Mouse (Mus musculus) layer of hippocampus, postnatal 25 days (tissue): ENCODE measurements around the gene 4930558K02Rik. TPM values are rescaled to one million over a fixed set of nuclear protein-coding genes. Genes with fewer than 3 reads are reported as not detected.
A peak's percentile ranks its signal among the peaks of the same experiment; 100 is the strongest.

Experiments
- DNase-seq, 2 experiments: peaks; one replicate each; pipeline ENCODE4 v3.0.0; 2022; ENCODE audit warnings: mixed read lengths in 2 of 2, low spot score in 1 of 2; ENCODE audit errors: extremely low spot score in 1 of 2
- total RNA-seq, 2 experiments: library from RNA; stranded (reverse); gene quantifications; 2 replicates each; pipeline ENCODE4 v1.2.3; 2021

The 4930558K02Rik gene
- total RNA-seq, result not detected

DNA sequence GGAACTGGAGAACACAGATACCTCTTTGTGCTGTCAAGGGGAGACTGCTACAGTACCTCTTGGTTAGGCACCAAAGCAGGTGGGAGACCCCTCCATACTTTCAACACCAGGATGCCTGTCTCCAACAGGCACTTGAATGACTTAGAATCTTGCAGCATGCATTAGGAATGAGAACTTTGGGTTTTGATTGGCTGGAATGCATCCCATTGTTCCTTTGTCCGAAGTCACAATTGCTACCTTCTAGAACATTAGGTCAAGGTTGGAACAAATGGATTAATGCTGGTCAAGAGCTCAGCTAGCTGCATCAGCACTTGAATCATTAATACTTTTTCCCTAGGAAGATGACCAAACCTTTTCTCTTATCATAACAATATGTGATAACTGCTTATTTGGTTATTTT is at the start of gene 4930558K02Rik:
Gene 4930558K02Rik, minus strand, starts transcription at position 101 of the 400 bp plus-strand sequence.
- no peak for DNase-seq

DNA sequence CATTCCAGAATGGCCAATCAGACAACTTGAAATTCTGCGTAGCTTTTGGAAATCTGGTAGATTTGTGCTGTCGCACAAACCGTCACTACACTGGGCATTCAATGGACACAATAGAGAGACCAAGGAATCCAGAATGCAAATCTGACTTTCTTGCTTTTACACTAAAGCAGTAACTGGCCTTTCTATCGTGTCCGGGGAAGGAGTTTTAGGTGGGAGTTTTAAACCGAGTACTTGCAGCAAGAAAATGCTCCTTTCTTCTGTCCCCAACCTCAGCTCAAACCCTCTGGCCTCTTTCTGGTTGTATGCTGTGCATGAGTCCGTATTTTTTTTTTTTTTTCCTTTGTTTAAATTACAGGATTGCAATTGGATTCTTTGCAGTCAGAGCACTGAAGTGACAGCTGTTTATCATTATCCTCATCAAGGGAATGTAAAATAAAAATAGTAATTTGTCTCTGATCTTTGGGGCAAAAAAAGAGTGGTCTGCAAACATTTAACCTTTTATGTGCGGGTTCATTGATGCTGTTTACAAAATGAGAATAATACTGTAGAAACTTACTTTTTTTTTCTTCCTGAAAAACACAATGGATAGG is 44.3 kb upstream of the 4930558K02Rik start:
- DNase-seq, result no peak

DNA sequence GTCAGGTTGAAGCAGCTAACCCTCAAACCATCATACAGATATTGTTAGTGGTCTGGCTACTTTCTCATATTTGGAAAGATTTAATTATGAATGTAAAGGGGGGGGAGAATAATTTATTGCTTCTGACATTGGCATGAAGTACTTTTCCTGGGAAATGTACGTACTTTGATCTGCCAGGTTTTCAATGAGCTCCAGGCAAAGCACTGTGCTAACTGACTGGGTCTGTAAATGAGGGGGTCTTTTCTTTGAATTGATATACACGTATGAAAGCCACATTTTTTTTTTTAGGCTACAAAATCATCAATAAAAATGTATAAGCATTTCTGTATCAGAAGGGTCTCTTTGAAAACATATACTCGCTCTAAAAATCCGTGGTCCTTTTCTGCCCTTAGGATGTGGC is 41.3 kb upstream of the 4930558K02Rik start:
- no peak for DNase-seq

DNA sequence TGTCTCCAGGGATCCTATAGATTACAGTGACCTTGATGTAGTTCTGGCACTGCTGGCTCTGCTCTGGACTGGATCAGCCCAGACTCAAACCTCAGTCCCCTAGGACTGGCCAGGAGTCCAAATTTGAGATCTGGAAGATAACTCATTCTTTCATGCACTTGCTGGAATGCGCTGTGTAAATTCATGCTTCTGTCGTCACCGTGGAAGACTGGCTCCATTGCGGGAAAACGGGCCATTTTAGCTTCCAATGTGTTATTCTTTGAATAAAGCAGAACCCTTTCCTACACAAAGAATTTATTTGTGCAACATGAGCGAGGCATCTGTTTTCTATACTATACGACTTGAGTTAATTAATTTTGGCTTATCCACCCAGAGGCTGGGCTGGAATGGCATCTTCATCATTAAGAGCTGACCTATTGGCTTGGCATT is 40.9 kb upstream of the 4930558K02Rik start:
- DNase-seq, result no peak

DNA sequence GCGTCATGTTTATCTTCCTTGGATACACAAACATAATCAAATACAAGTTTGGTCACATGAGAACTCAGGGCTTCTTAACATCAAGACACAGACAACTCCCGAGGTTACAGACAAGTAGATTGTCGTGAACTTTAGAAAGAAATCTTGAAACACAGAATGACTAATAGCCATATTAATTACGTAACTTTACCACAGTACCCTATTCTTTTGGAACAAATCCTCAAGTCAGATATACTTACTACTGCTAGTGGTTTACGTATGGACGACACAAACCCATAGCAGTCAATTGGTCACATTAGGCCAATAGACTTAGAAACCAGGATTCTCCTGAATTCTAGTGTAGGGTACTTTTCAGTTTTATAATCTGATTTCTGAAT is 39.2 kb upstream of the 4930558K02Rik start:
- no peak for DNase-seq

DNA sequence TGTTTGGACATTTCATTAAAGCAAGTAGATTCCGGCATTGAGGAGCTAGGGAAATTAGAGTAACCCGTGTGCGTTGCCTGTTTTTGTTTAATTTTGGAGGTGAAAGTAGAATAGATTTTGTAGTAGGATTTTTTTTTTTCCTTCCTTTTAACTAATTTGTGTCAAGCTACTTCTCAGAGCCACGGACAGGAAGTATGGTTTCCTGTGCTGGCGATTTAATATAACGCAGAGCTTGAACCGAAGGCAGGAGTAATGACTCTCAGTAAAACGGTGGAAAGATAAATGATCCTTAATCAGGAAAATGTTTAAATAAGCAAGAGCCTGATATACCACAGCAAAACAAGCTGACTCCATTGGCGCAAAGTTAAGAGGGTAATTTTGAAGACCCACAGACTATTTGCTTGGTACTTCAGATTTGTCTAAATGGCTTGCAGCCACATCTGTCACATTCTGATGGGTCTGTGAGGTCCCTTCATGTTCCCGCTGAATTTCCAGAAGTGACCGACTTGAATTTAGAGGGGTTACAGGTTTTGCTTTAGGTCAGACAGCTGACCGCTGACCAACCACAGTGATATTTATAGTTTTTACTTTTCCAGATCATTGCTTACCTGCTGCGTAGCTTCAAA is 38.7 kb upstream of the 4930558K02Rik start:
- no peak for DNase-seq

DNA sequence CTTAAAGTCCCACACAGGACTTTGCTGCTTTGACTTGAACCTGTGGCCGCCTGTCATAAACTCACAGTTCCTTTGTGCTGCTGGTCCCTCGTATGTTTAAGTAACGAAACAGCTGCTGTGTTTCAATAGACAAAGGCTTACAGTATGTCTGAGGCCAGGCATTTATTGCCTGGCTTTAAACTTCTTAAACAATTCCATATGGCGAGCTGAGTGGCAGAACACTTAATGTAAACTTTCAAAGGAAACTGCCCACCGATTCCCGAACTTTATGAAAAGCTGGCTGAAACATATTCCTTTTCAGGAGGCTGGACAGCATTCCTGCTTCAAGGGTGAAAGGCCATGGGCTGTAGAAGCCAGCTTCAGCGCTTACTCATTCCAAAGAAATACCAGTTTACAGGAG is 37.5 kb upstream of the 4930558K02Rik start:
- no peak for DNase-seq

DNA sequence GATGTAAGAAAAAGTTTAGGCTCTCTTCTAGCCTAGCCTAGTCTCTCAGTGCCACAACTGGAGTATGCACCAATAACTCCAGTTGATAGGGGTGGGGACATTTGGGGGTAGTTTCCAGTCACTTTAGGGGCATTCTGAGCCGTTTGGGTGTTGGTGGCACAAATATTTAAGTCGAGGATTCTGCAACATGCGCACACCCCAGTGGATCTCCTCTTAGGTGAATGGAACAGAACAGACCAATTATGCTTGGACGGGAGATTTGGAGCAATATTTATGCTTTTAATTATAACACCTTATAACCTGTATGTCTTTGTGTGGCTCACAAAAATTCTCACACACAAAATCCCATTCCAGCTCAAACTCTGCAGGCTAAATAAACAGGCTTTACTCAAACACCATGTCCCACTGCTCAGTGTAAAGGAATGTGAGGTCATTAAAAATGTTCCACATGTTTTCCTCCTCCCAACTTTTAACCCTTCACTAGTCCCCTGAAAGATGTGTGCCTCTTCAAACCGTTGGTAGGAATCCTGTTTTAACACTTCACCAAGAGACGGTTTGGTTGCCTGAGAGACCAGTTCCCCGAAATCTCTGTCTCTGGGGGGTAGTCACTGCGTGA is 35.9 kb upstream of the 4930558K02Rik start:
- DNase-seq, result no peak

DNA sequence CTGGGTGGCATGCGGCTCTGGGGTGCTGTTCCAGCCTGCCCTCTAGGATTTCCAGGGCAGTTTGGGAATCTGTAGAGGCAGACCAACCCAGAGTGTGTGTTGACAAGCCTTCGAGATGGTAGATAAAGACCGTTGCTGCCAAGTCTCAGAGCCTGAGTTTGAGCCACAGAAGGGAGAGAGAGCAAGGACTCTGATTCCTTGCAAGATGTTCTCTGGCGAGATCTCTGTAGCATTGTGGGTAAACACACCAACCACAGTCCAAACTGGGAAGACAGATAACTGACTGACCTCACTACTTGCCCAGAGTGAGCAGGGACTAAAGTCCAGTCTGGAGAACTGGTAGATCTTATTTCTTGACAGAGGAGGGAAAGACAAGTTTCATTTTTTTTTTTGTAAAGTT is 34.1 kb upstream of the 4930558K02Rik start:
- no peak for DNase-seq

DNA sequence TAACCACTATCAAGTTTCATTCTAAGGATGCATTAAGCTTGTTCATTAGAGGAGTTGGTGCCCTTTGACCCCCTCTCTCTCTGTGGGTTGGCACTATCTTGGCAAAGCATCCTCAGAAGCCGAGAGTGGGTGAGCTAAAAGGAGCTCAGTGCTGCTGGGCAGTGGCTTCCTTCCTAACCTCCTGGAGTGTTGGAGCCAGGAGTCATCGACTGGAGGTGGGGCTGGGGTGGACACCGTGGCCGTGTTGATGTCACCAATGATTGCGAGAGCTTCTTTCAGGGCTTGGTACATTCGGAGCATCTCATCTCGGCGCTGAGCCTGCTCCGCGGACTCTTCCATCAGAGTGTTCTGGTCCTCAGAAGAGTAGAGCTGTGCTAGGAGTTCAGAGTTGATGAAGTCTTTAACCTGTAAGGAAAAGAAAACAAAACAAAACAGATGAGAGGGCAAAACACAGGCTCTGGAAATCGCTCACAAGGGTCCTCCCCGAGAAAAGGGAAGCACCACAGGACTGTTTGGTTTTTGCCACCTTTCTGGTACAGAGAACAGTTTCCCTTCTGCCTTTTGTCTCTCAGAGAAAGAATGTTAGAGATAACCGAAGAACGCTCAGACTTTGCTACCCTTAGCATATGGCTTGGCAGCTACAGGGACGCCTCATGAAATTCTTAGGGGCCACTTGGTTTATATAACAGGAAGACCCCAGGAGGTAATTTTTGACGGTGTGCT is 32.2 kb upstream of the 4930558K02Rik start:
- DNase-seq, result no peak

DNA sequence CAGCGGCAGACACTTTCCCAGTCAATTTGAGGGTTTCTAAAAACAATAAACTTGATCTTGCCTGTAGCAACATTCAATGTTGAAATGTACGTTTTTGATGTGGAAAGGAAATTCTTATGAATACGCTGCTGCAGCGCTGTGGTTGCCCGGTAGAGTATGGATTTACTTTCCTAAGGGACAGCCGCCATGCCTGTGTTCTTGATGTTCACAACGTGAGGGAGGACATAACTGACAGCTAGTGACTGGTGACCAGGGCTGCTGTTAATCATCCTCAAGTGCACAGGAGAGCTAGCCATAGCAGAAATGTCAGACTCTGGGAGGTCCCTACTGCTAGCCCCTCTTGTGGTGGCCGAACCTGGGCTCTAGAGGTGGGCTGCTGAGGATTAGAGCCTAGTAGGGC is 29.6 kb upstream of the 4930558K02Rik start:
- no peak for DNase-seq

DNA sequence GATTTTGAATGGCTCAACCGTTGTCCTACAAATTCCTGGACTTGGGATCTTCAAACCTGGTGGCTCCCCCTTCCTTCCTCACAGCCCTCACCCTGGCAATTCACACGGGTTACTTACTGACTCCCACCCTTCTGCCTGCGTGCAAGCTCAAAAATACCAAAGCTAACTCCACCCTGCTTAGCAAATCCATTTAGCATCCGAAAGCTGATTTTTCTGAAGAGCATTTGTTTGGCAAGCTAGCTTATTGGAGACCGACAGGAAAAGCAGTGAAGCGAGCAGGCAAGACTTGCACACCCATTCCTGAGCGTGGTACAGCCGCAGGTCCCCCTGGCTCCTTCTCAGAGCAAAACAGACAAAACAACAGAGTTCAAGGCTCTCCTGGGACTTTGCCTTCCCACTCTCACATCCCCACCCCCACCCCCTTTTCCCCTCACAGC is 29.2 kb upstream of the 4930558K02Rik start:
- no peak for DNase-seq

DNA sequence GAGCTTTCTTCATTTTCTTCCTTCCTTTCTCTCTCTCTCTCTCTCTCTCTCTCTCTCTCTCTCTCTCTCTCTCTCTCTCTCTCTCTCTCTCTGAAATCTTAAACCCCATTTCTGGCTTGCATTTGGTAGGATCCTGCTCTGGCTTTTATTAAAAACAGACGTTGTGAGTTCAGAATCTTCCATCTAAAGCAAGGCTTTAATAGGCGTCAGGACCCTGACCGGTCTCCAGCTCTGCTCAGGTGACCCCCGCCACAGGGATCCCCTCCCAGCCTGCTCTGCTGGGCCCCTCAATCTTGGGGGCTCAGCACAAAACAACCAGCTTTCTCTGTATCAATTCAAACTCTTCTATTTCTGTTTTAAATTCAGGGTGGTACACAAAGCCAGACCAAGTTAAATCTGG is 28.8 kb upstream of the 4930558K02Rik start:
- no peak for DNase-seq

DNA sequence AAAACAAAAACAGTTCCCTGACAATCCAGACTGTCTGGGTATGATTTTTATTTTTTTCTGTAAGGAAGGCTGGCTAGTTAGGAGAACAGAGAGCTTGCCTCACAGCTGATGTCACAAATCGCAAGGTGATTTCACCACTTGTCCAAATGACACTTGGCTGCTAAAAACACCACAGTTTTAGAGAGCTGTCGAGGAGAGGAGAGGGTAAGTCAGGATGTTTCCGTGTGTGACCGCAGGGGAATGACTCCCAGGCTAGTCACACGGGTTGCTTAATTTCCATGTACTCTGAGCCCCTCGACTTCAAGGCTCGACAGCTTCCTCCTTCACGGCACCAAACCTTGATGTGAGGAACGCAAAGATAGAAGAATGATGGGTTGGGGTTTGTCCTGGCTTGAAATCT is 26.7 kb upstream of the 4930558K02Rik start:
- no peak for DNase-seq

DNA sequence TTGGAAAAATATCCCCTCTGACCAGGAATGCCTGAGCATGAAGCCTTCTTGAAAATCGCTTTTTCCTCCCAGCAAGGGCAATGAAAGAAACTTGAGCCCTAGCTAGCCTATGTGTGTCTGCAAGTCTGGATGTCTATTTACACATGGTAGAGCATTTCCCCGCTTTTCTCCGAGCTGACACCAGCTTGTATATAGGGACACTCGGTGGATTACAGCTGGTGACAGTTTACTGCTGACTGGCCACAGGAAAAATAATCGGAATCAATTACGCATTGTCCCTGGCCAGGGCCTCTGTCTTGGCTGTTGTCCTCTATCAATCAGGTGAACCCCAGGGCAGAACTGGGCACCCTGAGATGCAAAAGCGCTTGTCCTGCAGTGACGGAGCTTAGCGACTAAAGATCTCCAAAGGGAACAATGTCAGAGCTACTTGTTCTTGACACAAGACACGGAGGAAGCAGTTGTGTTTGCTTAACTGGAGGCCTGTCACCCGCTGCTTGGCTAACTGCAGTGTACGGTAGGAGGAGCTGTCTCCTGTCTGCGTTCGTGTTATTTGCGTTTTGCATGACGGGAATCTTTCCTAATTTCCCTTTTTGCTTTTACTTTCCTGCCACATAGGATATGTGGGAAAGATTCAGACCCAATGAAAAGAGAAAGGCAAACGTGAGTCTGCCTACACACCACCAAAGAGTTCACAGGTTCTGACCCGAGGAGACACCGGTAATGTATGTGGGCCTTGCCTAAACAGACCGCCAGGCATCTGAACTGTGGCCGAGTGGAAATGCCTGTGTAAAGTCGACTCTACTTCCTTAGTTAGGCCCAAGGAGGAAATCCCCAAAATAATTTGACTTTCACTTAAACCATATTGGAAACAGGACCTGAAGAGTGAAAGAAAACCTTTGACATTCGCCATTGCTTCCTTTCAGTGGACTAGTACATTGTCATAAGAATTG is 25.7 kb upstream of the 4930558K02Rik start:
- no peak for DNase-seq

DNA sequence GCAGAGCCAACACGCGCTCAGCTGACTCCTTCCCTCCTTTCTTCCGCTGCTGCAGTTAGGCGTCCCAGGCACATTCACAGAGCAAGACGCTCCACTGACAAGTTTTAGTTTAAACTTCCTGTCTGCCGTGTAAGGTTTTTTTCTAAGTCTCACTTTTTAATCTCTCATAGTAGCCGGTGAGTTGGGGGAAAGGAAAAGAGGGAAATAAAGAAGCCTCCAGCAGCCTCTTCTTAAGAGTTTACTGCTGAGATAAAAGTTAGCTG is 25.0 kb upstream of the 4930558K02Rik start:
- no peak for DNase-seq

DNA sequence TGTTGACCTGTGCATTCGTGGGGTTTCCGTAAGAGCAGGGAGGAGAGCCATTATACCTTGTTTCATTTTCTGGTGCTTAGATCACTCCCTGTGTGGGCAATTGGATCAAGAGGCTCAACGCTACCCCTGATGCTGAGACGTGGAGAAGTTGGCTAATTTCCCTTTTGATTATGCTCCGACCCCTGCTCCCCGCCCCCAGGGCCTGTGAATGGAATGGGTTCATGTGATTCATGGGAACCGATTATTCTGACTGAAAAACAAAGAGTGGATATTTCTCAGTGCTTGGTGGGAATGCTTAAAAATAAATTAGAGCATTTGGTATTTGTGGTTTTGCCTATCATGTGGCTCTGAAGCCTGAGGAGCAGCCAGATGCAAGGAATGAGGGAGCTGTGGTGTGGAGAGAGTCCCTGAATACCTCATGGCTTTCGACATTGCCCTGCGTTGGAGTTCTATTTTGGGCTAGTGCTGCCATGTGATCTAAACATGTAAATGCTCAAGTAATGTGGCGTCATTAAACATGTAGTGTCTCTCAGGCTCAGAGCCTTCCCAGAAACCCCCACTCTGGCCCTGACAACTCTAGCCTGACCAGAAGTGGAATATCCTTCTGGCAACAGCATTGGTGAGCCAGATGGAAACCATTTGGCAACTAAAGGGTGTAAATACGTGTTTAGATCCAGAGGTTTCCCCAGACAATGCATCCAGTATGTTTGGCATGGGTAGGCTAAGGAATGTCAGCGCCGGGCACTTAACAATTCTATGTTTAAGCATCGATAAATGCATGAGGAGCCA is 24.5 kb upstream of the 4930558K02Rik start:
- DNase-seq, result no peak

DNA sequence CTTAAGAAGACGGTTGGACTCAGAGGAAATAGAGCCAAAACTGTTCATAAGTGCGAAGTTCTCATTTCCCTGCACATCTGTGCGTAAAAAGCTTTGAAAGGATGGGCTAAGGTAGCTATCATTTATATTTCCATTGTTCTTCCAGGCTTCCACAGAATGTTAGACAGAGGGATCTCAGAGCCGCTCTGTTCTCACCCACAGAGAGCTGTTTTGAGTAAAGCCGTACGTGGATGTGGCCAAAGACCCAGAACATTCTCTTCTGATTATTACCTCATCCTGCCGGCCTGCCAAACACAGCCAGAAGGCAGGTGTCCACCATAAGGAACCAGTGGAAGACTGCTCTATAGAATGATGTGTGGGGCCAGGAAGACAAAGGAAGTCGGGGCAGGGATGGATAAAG is 21.9 kb upstream of the 4930558K02Rik start:
- no peak for DNase-seq

DNA sequence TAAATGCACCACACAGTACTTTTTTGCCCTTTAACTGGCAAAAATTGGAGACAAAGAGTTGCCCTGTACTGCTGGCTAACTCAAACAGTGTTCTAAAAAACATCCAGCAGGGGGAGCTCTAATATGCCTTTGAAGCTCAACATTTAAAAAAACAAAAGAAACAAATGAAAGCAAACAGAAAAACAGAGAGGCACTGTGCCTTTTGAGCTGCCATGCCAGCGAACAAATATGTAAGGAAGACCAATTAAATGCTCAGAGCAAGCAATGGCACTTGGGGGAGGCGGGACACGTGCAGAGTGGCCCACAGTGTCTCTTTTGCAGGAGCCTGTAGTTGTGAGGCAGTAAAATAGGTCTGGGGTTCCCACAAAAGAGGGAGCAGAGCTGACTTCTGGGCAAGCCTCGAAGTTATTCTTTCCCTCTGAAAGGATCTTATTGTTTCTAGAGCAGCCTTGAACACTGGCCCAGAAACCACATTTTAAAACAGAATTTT is 20.5 kb upstream of the 4930558K02Rik start:
- peak; percentile 23 to 40 for DNase-seq

DNA sequence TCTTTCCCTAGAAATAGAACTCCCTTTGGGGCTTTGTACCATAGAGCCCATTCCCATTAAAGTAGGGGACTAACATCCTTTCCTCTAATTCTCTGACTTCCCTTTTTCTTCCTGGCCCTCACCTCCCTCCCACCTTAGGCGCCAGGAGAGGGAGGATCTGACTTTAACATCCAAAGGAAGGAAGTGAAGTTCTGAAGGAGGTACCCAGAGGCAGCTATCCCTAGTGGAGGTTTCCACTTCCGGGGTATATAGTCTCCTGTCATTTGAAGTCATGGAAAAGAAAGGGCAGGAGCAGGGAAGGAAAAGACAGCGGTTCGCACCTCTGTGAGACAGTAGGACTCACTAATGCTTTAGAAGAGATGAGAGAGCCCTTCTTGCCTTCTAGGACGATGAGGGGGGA is 19.9 kb upstream of the 4930558K02Rik start:
- DNase-seq, result no peak
